22 mouse cellular contexts compared by ENCODE assay signal in the genomic region with DNA sequence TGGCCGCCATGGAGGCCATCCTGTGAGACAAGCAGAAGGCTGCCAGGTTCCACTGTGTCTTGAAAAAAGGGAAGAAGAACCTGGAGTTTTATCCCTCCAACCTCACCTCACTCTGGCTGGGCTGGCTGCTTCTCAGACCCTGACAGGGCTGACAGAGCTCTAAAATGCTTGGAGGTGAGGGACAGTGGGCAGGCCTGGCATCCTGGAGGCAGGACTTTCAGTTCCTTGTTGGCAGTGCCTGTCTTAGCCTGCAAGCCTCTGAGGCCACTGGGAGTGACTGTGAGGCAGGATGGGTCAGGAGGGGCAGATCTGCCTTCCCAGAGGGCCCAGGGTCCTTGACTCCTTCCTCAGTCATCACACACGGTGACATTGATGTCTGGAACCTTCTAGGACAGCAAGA.
DNase-seq lines count a peak whose midpoint lies in the region; ATAC-seq lines count a peak whose summit lies in the region.
"Had no signal": no experiment of that assay in that cellular context is flagged by ENCODE, and none has a peak within 500 bp of the region (broad histone marks: within the 10 kb centered on the region; RNA-seq: fewer than 3 reads in every experiment).

No protein-coding gene starts in this region.

- peak; percentile 52; the same call in 1 of the 2 replicates for ATAC-seq in common myeloid progenitor, adult 5-6 weeks (replicated peaks; ENCODE audit: low read depth, poor library complexity, severe bottlenecking)
- ATAC-seq in megakaryocyte progenitor cell, adult 5-6 weeks (replicated peaks; ENCODE audit: poor library complexity) = peak; percentile 58
- ATAC-seq: forebrain, embryonic 16.5 days; hindbrain, postnatal 0 days; inflammation-experienced regulatory T-cells, adult 6 months; intestine, embryonic 16.5 days had no signal

- DNase-seq in 3134 (ENCODE audit: extremely low read depth, insufficient read length, low spot score) (peak; percentile 25), 3T3-L1 (ENCODE audit: low read depth, low spot score) (peak; percentile 32)
- no peak for DNase-seq in B cell, adult 2 months
- no peak for DNase-seq in kidney, adult 18-20 months
- DNase-seq: adrenal gland, adult 8-10 months; adrenal gland, postnatal 25 days; cerebellum, adult 11-12 months; cerebellum, adult 8-10 months; cerebellum, postnatal 10 days; cerebellum, postnatal 36 days; gastrocnemius, postnatal 10 days; gastrocnemius, postnatal 36 days; heart, adult 18-20 months; heart, postnatal 10 days; heart, postnatal 4 days; kidney, adult 2 months had no signal

Comparison
In these comparisons a context has a peak if more than half of its experiments do, and no peak if none do; other contexts are left out.
1. DNase-seq: peak in 3134 (single experiment) and 3T3-L1 (single experiment); none in B cell, adult 2 months (0 of 2) and kidney, adult 18-20 months (single experiment).